ENCODE assay signal across 9 mouse cellular contexts in genomic region chrX:137848936-137849335, GRCm38 (mm10).
"Had no signal": no experiment of that assay in that cellular context is flagged by ENCODE, and none has a peak within 500 bp of the region (broad histone marks: within the 10 kb centered on the region; RNA-seq: fewer than 3 reads in every experiment).

No protein-coding gene starts in this region.

- DNase-seq: kidney, adult 2 months; kidney, postnatal 25 days; left cerebral cortex, postnatal 4 days; lung, adult 18-20 months; lung, postnatal 10 days; lung, postnatal 36 days; retina, postnatal 1 day; right cerebral cortex, postnatal 4 days; thymus, postnatal 36 days had no signal
